Mouse (Mus musculus): ENCODE data around the gene Atxn10.

The Atxn10 gene

GRCm38 (mm10) chr15:85336301-85336991 is 401 bp downstream of the Atxn10 start:
- DNase-seq, result peak; percentile 84

DNA sequence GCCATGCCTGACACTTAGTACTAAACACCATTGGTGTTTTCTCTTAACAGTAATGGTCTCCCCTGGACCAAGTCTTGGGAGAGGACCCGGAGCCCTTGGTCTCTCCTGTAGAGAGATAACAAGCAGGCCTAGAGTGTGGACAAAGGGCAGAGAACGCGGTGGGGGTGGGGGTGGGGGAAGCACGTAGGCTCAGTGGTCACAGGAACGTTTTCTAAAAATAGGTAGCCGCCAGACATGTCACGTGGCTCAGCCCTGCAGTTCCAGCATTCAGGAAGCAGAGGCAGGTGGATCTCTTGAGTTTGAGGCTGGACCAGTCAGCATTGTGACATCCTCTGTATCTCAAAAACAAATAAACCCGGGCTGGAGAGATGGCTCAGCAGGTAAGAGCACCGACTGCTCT is 1.2 kb downstream of the Atxn10 start:
- no peak for DNase-seq

DNA sequence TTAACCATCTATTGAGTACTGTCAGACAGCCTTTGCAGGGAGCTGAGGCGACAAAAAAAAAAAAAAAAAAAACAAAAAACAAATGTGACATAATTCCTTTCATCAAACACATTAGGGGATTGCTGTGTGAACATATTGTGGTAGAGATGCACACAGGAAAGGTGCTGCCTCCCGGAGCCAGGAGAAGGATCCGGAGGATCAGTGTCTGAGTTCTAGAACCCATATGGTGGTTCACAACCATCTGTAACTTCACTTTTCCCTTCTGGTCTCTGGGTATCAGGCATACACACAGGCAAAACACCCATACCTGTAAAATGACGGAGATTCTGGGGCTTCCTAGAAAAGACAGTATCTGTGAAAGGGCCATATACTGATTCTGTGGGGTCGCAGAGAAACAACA is 1.9 kb downstream of the Atxn10 start:
- no peak for DNase-seq

DNA sequence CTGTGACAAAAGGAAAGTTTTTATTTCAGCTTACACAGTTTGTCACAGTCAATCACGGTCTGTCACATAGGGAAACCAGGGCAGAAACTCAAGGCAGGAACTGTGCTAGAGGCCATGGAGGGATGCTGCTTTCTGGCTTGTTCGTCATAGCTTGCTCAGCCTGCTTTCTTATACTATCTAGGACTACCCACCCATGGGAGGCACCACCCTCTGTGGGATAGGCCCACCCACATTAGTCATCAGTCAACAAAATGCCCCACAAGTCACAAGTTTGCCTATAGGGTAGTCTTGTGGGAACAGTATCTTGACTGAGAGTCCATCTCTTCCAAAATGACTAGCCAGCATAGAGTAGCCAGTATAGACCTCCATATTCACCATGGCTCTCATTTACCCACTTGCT is 6.2 kb downstream of the Atxn10 start:
- DNase-seq, result no peak

GRCm38 (mm10) chr15:85344673-85345072 is 8.6 kb downstream of the Atxn10 start:
- DNase-seq, result no peak

- no peak for DNase-seq
Observed at GRCm38 (mm10) chr15:85347058-85347700, 11.1 kb downstream of the Atxn10 start.

DNA sequence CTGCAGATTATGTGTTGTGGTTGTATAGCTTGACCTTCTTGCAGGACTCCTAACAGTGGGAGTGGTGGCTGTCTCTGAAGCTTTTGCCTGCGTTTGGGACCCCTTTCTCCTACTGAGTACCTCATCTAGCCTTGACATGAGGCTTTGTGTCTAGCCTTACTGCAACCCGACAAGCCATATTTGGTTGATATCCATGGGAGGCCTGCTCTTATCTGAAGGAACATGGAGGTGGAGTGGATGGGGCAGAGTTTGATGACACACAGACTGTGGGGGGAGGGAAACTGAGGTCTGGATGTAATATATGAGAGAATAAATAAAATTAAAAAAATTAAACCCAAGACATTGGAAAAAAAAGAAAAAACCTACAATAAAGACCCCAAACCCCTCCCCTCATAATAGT is 14.1 kb downstream of the Atxn10 start:
- DNase-seq, result no peak

- no peak for DNase-seq
Observed at GRCm38 (mm10) chr15:85354060-85354459, 18.0 kb downstream of the Atxn10 start.

DNA sequence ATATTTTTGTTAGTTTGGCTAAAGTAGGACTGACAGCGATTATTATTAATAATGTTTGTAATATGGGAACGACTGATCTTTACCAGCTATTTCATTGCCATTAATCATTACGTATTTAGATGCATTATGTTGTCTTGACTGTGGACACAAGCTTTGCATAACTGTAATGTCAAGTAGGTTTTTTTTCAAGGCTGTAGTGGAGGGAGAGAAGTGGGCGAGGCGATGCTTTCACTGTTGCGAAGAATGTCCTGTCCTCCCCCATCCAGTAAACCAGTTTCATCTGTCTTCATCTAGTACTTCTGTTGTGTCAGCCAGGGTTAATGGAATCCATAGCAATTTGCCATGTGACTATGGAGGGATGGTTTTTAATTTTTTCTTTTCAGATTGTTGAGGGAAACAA is 20.1 kb downstream of the Atxn10 start:
- no peak for DNase-seq

- DNase-seq, result no peak
Observed at GRCm38 (mm10) chr15:85357465-85358225, 21.6 kb downstream of the Atxn10 start.

DNA sequence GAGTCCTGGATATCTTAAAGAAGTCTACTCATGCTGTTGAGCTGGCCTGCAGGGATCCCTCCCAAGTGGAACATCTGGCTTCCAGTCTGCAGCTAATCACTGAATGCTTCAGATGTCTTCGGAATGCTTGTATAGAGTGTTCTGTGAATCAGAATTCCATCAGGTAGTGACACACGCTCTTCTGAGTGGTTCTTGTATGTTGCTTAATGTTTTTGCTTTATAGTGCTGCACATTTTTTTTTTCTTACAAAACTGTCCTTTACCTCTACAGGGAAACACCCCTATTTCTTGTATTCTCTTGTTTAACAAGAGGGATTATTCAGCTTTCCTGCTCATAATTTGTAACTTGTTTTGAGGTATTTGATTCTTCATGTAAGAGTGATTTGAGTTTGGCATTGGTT is 23.4 kb downstream of the Atxn10 start:
- DNase-seq, result no peak

DNA sequence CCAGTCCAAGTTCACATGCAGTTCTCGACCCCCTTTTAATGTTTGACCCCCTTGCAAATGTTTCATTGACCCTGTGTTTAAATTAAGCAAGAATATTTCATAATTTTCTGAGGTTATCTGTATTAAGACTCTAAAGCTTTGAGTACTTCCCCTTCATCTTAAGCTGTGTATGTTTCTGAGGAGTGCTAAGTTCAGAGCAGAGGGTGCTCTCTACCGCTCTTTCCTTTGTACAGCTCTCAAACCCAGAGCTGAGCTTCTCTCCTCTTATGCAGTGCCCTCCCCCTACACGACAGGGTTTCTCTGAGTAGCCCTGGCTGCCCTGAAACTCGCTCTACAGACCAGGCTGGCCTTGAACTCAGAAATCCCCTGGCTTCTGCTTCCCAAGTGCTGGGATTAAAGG is 23.9 kb downstream of the Atxn10 start:
- DNase-seq, result no peak

DNA sequence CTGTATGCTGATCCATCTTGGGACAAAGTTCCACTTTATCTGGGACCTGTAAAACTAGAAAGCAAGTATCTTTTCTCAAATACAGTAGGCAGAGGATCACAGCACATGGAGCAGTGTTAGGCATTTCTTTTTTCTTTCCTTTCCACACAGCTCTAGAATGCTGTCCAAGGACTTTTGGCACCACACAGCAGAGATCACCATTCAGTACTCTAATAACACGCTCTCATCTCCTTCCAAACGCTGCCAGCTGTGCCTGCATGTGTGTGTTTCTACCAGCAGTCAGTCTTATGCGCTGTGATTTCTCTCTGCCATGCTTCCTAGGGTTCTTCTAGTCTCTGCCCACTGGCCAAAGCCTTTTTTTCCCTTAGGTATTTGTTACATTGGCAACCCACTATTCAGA is 28.3 kb downstream of the Atxn10 start:
- DNase-seq, result no peak

GRCm38 (mm10) chr15:85366938-85367337 is 30.9 kb downstream of the Atxn10 start:
- no peak for DNase-seq

- DNase-seq, result no peak
Observed at GRCm38 (mm10) chr15:85369765-85370164, 33.7 kb downstream of the Atxn10 start.

DNA sequence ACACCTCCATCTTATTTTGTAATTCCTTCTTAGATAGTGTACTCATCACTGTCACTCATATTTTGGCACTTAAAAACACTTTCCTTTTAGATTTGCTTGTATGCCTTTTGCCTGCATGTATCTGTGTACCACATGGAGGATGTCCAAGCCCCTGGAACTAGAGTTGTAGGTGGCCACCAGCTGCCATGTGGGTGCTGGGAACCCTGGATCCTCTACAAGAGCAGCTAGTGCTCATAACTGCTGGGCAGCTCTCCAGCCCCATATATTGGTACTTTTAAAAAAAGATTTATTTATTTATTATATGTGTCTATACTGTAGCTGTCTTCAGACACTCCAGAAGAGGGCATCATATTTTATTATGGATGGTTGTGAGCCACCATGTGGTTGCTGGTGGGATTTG is 37.1 kb downstream of the Atxn10 start:
- no peak for DNase-seq

GRCm38 (mm10) chr15:85383477-85383876 is 47.4 kb downstream of the Atxn10 start:
- DNase-seq, result no peak

- peak; percentile 55 for DNase-seq
Observed at GRCm38 (mm10) chr15:85388696-85389095, 52.7 kb downstream of the Atxn10 start.

DNA sequence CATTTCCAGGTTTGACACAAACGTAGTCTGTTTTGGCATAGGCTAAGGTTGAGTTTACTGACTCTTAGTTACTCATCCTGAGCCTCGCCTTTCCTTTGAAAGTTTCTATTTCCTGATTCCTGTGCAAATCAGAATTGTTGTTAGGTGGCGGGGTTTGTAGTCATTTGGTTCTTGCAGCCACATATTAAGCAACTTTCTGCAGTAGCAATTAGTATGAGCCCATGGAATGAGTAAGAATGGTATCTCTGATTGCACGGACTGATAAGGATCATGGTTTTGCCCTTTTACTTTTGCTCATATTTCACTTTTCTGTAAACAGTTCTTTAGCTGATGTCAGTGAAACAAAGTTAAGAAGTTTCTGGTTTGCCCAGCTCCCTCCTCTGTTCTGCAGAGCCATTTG is 53.9 kb downstream of the Atxn10 start:
- DNase-seq, result no peak

- no peak for DNase-seq
Observed at GRCm38 (mm10) chr15:85395360-85395759, 59.3 kb downstream of the Atxn10 start.

- DNase-seq, result peak; percentile 37
Observed at GRCm38 (mm10) chr15:85401926-85402325, 65.9 kb downstream of the Atxn10 start.

- DNase-seq, result peak; percentile 21
Observed at GRCm38 (mm10) chr15:85403256-85403731, 67.2 kb downstream of the Atxn10 start.

GRCm38 (mm10) chr15:85404739-85405138 is 68.7 kb downstream of the Atxn10 start:
- no peak for DNase-seq

DNA sequence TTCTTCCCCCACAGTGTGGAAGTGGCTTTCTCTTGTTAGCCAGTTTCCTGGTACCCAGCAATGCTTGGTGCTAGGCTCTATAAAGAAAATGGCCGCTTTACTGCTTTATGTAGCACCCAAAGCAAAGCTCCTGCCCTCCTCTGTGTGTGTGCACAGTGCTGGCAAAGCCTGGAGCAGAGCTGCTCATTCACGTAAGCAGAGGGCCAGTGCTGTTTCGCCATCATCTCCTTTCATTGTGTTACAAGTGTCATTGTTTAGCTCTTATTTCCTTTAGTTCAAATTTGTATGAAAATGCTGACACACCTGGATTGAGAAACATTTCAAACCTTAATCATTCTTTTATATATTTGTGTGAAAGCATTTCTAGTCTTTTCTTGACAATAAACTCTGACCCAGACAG is 69.5 kb downstream of the Atxn10 start:
- DNase-seq, result peak; percentile 25

Measured in thymus, postnatal 4 days (tissue).